Mouse (Mus musculus) forebrain, embryonic 12.5 days (tissue): ENCODE data around the gene Iba57. TPM values are rescaled to one million over a fixed set of nuclear protein-coding genes. Genes with fewer than 3 reads are reported as not detected.

Experiments used
- ATAC-seq: fragments of 200-750 bp; cut with Nextera tagmentation; 2 replicates; pipeline ENCODE4 v1.8.0; 2017; ENCODE audit warnings: moderate TSS enrichment; ENCODE audit not compliant: low FRiP score
- H3K27ac ChIP-seq: fragments of 300-500 bp; sonication (generic); 2 replicates; pipeline ENCODE4 v1.5.1; 2016; ENCODE audit warnings: mild to moderate bottlenecking
- H3K27me3 ChIP-seq: fragments of 300-500 bp; sonication (generic); 2 replicates; pipeline ENCODE4 v1.6.1; 2016; ENCODE audit warnings: mild to moderate bottlenecking
- H3K36me3 ChIP-seq: fragments of 300-500 bp; sonication (generic); replicated peaks from 2 replicates; pipeline ENCODE4 v1.6.1; 2016; ENCODE audit warnings: mild to moderate bottlenecking
- H3K4me1 ChIP-seq: fragments of 300-500 bp; sonication (generic); 2 replicates; pipeline ENCODE4 v1.6.1; 2016
- H3K4me2 ChIP-seq: fragments of 300-500 bp; sonication (generic); 2 replicates; pipeline ENCODE4 v1.6.1; 2016; ENCODE audit warnings: mild to moderate bottlenecking, moderate library complexity
- H3K4me3 ChIP-seq: fragments of 300-500 bp; sonication (generic); replicated peaks from 2 replicates; pipeline ENCODE4 v1.5.1; 2016; ENCODE audit warnings: mild to moderate bottlenecking
- H3K9ac ChIP-seq: fragments of 300-500 bp; sonication (generic); 2 replicates; pipeline ENCODE4 v1.6.1; 2016; ENCODE audit warnings: mild to moderate bottlenecking
- H3K9me3 ChIP-seq: fragments of 300-500 bp; sonication (generic); 2 replicates; pipeline ENCODE4 v1.6.1; 2016
- WGBS: fragments of 180-500 bp; shearing (Covaris S2); methylation state at CpG from one replicate; pipeline ENCODE4 v1.1.7; 2016; 5-methylcytosine and 5-hydroxymethylcytosine counted together
- polyA plus RNA-seq: library from polyadenylated mRNA; unstranded; fragments of >200 nt; fragmentation: Nextera tagmentation; extraction: Ambion mirVana; gene quantifications from 2 replicates; pipeline ENCODE4 v1.2.1, GENCODE M21; 2016

The Iba57 gene
- polyA plus RNA-seq, 1 experiment from 2014 or later, result 5.9 TPM

GRCm38 (mm10) chr11:59165616-59166241, 2.2 kb upstream of the Iba57 start:
- Histone ChIP-seq H3K36me3 (no peaks in the 10 kb centered on the region), H3K9me3 (no peaks in the 10 kb centered on the region), H3K27me3 (peaks cover 4% of the 10 kb centered on the region; the same call in 1 of the 2 replicates), H3K9ac (no peak overlapping the region), H3K4me1 (peaks cover 14% of the 10 kb centered on the region), H3K27ac (no peak overlapping the region), H3K4me2 (no peak overlapping the region), H3K4me3 (no peak overlapping the region)
- WGBS, result 83% methylated on average over 2 of the region's 2 CpGs
- no peak for ATAC-seq

- Histone ChIP-seq H3K36me3 (no peaks in the 10 kb centered on the region), H3K9me3 (no peaks in the 10 kb centered on the region), H3K9ac (no peak overlapping the region), H3K4me3 (peak overlapping the region; percentile 83; the same call in 1 of the 2 replicates), H3K4me1 (peaks cover 14% of the 10 kb centered on the region), H3K27ac (peak overlapping the region; percentile 99; the same call in 1 of the 2 replicates), H3K27me3 (no peaks in the 10 kb centered on the region; the same call in 1 of the 2 replicates), H3K4me2 (peak overlapping the region; percentile 61)
- no peak for ATAC-seq
- WGBS, result 86% methylated on average over 9 of the region's 9 CpGs
Observed at GRCm38 (mm10) chr11:59164384-59164783, 845 bp upstream of the Iba57 start.

- H3K27ac ChIP-seq, result peak overlapping the region; percentile 99; the same call in 1 of the 2 replicates
- peak; percentile 1; the same call in 1 of the 2 replicates for ATAC-seq
- H3K36me3 ChIP-seq, result peaks cover 10% of the 10 kb centered on the region
- H3K9ac ChIP-seq, result peak overlapping the region; percentile 48
- whole genome bisulfite sequencing, result 61% methylated on average over 9 of the region's 9 CpGs
- H3K4me3 ChIP-seq, result peak overlapping the region; percentile 83
- peaks cover 14% of the 10 kb centered on the region for H3K4me1 ChIP-seq
- H3K4me2 ChIP-seq, result peak overlapping the region; percentile 61
- no peaks in the 10 kb centered on the region for H3K27me3 ChIP-seq
- no peaks in the 10 kb centered on the region for H3K9me3 ChIP-seq
Observed at GRCm38 (mm10) chr11:59162443-59163254, 890 bp downstream of the Iba57 start.

- Histone ChIP-seq H3K9ac (no peak overlapping the region), H3K4me2 (no peak overlapping the region), H3K27me3 (no peaks in the 10 kb centered on the region), H3K4me3 (no peak overlapping the region), H3K9me3 (no peaks in the 10 kb centered on the region), H3K36me3 (peaks cover 12% of the 10 kb centered on the region), H3K4me1 (peaks cover 14% of the 10 kb centered on the region), H3K27ac (no peak overlapping the region)
- WGBS, result 85% methylated on average over 5 of the region's 5 CpGs
- ATAC-seq, result no peak
Observed at GRCm38 (mm10) chr11:59161398-59161797, 2.1 kb downstream of the Iba57 start.

GRCm38 (mm10) chr11:59159558-59159957, 4.0 kb downstream of the Iba57 start:
- no peak overlapping the region for H3K4me2 ChIP-seq
- H3K4me3 ChIP-seq, result no peak overlapping the region
- no peaks in the 10 kb centered on the region for H3K27me3 ChIP-seq
- no peaks in the 10 kb centered on the region for H3K9me3 ChIP-seq
- whole genome bisulfite sequencing, result 93% methylated on average over 4 of the region's 4 CpGs
- peaks cover 14% of the 10 kb centered on the region for H3K4me1 ChIP-seq
- H3K27ac ChIP-seq, result no peak overlapping the region
- ATAC-seq, result no peak
- peaks cover 20% of the 10 kb centered on the region for H3K36me3 ChIP-seq
- no peak overlapping the region for H3K9ac ChIP-seq

- H3K4me1 ChIP-seq, result peaks cover 12% of the 10 kb centered on the region
- H3K4me3 ChIP-seq, result no peak overlapping the region
- WGBS, result 91% methylated on average over 13 of the region's 13 CpGs
- no peaks in the 10 kb centered on the region for H3K27me3 ChIP-seq
- ATAC-seq, result no peak
- H3K9me3 ChIP-seq, result no peaks in the 10 kb centered on the region
- H3K27ac ChIP-seq, result no peak overlapping the region
- no peak overlapping the region for H3K4me2 ChIP-seq
- H3K9ac ChIP-seq, result no peak overlapping the region
- peaks cover 20% of the 10 kb centered on the region for H3K36me3 ChIP-seq
Observed at GRCm38 (mm10) chr11:59159099-59159498, 4.4 kb downstream of the Iba57 start.

- Histone ChIP-seq H3K36me3 (peaks cover 20% of the 10 kb centered on the region), H3K27me3 (no peaks in the 10 kb centered on the region), H3K4me3 (no peak overlapping the region), H3K4me2 (no peak overlapping the region), H3K9ac (no peak overlapping the region), H3K9me3 (no peaks in the 10 kb centered on the region), H3K4me1 (no peaks in the 10 kb centered on the region), H3K27ac (no peak overlapping the region)
- WGBS, result 95% methylated on average over 5 of the region's 5 CpGs
- ATAC-seq, result no peak
Observed at GRCm38 (mm10) chr11:59155900-59156299, 7.6 kb downstream of the Iba57 start.

- no peak for ATAC-seq
- no peak overlapping the region for H3K4me3 ChIP-seq
- no peak overlapping the region for H3K9ac ChIP-seq
- no peaks in the 10 kb centered on the region for H3K9me3 ChIP-seq
- WGBS, result 89% methylated on average over 7 of the region's 7 CpGs
- H3K36me3 ChIP-seq, result peaks cover 20% of the 10 kb centered on the region
- H3K27ac ChIP-seq, result no peak overlapping the region
- no peak overlapping the region for H3K4me2 ChIP-seq
- H3K4me1 ChIP-seq, result no peaks in the 10 kb centered on the region
- no peaks in the 10 kb centered on the region for H3K27me3 ChIP-seq
Observed at GRCm38 (mm10) chr11:59154220-59154619, 9.3 kb downstream of the Iba57 start.

GRCm38 (mm10) chr11:59151729-59152128, 11.8 kb downstream of the Iba57 start:
- H3K36me3 ChIP-seq, result peaks cover 10% of the 10 kb centered on the region
- H3K4me3 ChIP-seq, result no peak overlapping the region
- H3K27me3 ChIP-seq, result peaks cover 3% of the 10 kb centered on the region; the same call in 1 of the 2 replicates
- no peak overlapping the region for H3K4me2 ChIP-seq
- no peaks in the 10 kb centered on the region for H3K9me3 ChIP-seq
- H3K27ac ChIP-seq, result no peak overlapping the region
- ATAC-seq, result no peak
- 34% methylated on average over 3 of the region's 3 CpGs for WGBS
- H3K4me1 ChIP-seq, result no peaks in the 10 kb centered on the region
- H3K9ac ChIP-seq, result no peak overlapping the region

GRCm38 (mm10) chr11:59149302-59149701, 14.2 kb downstream of the Iba57 start:
- no peak overlapping the region for H3K27ac ChIP-seq
- no peak for ATAC-seq
- no peaks in the 10 kb centered on the region for H3K9me3 ChIP-seq
- 78% methylated on average over 3 of the region's 3 CpGs for WGBS
- no peak overlapping the region for H3K4me2 ChIP-seq
- H3K4me1 ChIP-seq, result no peaks in the 10 kb centered on the region
- no peaks in the 10 kb centered on the region for H3K36me3 ChIP-seq
- H3K4me3 ChIP-seq, result no peak overlapping the region
- peaks cover 3% of the 10 kb centered on the region; the same call in 1 of the 2 replicates for H3K27me3 ChIP-seq
- no peak overlapping the region for H3K9ac ChIP-seq

GRCm38 (mm10) chr11:59142962-59143361, 20.6 kb downstream of the Iba57 start:
- no peak for ATAC-seq
- no peaks in the 10 kb centered on the region for H3K9me3 ChIP-seq
- peaks cover 24% of the 10 kb centered on the region for H3K27me3 ChIP-seq
- H3K4me2 ChIP-seq, result no peak overlapping the region
- H3K4me3 ChIP-seq, result no peak overlapping the region
- no peak overlapping the region for H3K9ac ChIP-seq
- 0 out of 2 replicates have a peak, but pooled peaks cover 2% of the 10 kb centered on the region for H3K4me1 ChIP-seq
- H3K27ac ChIP-seq, result no peak overlapping the region
- no peaks in the 10 kb centered on the region for H3K36me3 ChIP-seq
- 81% methylated on average over 5 of the region's 5 CpGs for WGBS

GRCm38 (mm10) chr11:59141772-59142370, 21.7 kb downstream of the Iba57 start:
- Histone ChIP-seq H3K9me3 (no peaks in the 10 kb centered on the region), H3K4me3 (no peak overlapping the region), H3K36me3 (no peaks in the 10 kb centered on the region), H3K9ac (no peak overlapping the region), H3K27ac (no peak overlapping the region), H3K27me3 (peaks cover 33% of the 10 kb centered on the region), H3K4me1 (0 out of 2 replicates have a peak, but pooled peaks cover 2% of the 10 kb centered on the region), H3K4me2 (peak overlapping the region; percentile 31)
- WGBS, result 12% methylated on average over 14 of the region's 14 CpGs
- ATAC-seq, result no peak
